Mouse (Mus musculus) limb, embryonic 11.5 days (tissue): ENCODE data around the gene Phb. TPM values are rescaled to one million over a fixed set of nuclear protein-coding genes. Genes with fewer than 3 reads are reported as not detected.

Experiments used
- ATAC-seq: fragments of 200-750 bp; cut with Nextera tagmentation; 2 replicates; pipeline ENCODE4 v1.8.0; 2017; ENCODE audit warnings: low read depth; ENCODE audit not compliant: insufficient number of reproducible peaks, low FRiP score, low TSS enrichment
- DNase-seq: peaks from one replicate; pipeline ENCODE4 v3.0.0-alpha.2; 2015; ENCODE audit warnings: low spot score
- H3K27ac ChIP-seq: fragments of 300-500 bp; sonication (generic); replicated peaks from 2 replicates; pipeline ENCODE4 v1.5.1; 2014; ENCODE audit warnings: low read depth, mild to moderate bottlenecking, low read length
- H3K27me3 ChIP-seq: fragments of 300-500 bp; sonication (generic); 2 replicates; pipeline ENCODE4 v1.6.1; 2014; ENCODE audit warnings: mild to moderate bottlenecking, low read length, mixed read lengths; ENCODE audit not compliant: control insufficient read depth, insufficient read depth
- H3K36me3 ChIP-seq: fragments of 300-500 bp; sonication (generic); 2 replicates; pipeline ENCODE4 v1.6.1; 2014; ENCODE audit warnings: mild to moderate bottlenecking, low read length, moderate library complexity, mixed read lengths; ENCODE audit not compliant: control insufficient read depth, insufficient read depth
- H3K4me1 ChIP-seq: fragments of 300-500 bp; sonication (generic); 2 replicates; pipeline ENCODE4 v1.6.1; 2014; ENCODE audit warnings: low read length, mixed read lengths; ENCODE audit not compliant: control insufficient read depth, insufficient read depth
- H3K4me2 ChIP-seq: fragments of 300-500 bp; sonication (generic); 2 replicates; pipeline ENCODE4 v1.6.1; 2014; ENCODE audit warnings: low read depth, mild to moderate bottlenecking, moderate library complexity; ENCODE audit not compliant: severe bottlenecking
- H3K4me3 ChIP-seq: fragments of 300-500 bp; sonication (generic); 2 replicates; pipeline ENCODE4 v1.5.1; 2014; ENCODE audit warnings: low read depth, low read length
- H3K9ac ChIP-seq: fragments of 300-500 bp; sonication (generic); 2 replicates; pipeline ENCODE4 v1.6.1; 2014; ENCODE audit warnings: mild to moderate bottlenecking, low read length
- H3K9me3 ChIP-seq: fragments of 300-500 bp; sonication (generic); 2 replicates; pipeline ENCODE4 v1.6.1; 2016; ENCODE audit warnings: low read length; ENCODE audit not compliant: control insufficient read depth
- WGBS: fragments of 180-500 bp; shearing (Covaris S2); extraction: QIAGEN DNeasy Blood & Tissue Kit; methylation state at CpG from one replicate; pipeline ENCODE4 v1.1.7; 2014; 5-methylcytosine and 5-hydroxymethylcytosine counted together
- polyA plus RNA-seq: library from polyadenylated mRNA; unstranded; fragments of >200 nt; fragmentation: Nextera tagmentation; extraction: Ambion mirVana; gene quantifications from 2 replicates; pipeline ENCODE4 v1.2.1, GENCODE M21; 2014

The Phb gene
- polyA plus RNA-seq, 1 experiment from 2014 or later: 256 TPM

DNA sequence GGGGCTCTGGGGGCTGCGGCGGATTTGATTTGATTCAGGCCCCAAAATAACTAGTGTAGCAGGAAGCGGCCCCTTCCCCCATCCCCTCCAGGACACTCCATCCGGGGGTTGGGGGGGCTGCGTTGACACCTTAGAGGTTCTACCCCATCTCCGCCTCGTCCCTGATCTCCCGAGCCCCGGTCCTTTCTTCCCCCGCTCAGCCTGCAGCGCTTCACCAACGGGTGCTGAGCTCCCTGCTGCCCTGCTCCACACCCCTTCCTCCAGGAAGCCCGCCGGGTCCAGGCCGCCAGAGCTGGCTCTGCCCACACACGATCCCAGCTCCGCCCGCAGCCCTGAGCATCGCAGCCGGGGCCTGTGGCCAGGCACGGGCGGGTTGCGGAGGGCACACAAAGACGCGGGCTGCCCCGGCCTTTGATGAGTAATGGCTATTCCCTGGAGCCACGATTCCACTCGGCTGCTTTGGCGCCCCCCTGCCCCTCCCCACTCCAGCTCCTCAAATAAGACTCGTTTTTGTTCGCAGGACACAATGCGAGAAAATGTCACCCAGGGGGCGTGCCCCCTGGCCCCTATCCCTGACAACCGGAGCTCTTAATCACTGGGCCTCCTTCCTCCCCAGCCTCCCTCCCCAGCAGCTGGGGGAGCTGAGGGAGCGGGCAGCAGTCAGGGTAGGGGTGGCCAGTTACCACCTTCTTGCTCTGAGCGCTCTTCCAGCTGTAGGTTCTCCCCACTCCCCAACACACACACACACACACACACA, 21.2 kb upstream of the Phb start:
- Histone ChIP-seq H3K4me1 (peaks cover 33% of the 10 kb centered on the region), H3K4me3 (0 out of 2 replicates have a peak overlapping the region, but pooled peaks have one; percentile 12), H3K9me3 (no peaks in the 10 kb centered on the region), H3K4me2 (peak overlapping the region; percentile 50), H3K36me3 (no peaks in the 10 kb centered on the region), H3K9ac (peak overlapping the region; percentile 47), H3K27ac (no peak overlapping the region), H3K27me3 (peaks cover 16% of the 10 kb centered on the region)
- 3% methylated on average over 36 of the region's 36 CpGs for WGBS
- ATAC-seq (peak; percentile 9; the same call in 1 of the 2 replicates), DNase-seq (peak; percentile 58)

DNA sequence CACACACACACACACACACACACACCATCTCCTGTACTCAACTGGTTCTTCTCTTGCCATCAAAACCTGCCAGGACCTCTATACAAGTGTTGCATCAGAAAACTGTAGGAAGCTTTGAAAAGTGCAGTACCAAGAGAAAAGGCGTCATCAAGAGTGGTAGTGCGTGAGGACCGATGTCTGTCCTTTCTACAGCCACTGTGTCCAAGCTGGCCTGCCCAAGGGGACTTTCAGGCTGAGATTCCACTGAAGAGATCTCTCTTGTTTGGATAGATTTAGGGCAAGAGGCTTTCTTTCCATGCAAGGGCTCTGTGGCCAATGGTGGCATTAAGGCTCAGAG, 20.6 kb upstream of the Phb start:
- peaks cover 31% of the 10 kb centered on the region for H3K4me1 ChIP-seq
- ATAC-seq (no peak), DNase-seq (no peak)
- H3K4me3 ChIP-seq: no peak overlapping the region
- H3K36me3 ChIP-seq: no peaks in the 10 kb centered on the region
- H3K4me2 ChIP-seq: no peak overlapping the region
- H3K9me3 ChIP-seq: no peaks in the 10 kb centered on the region
- H3K27me3 ChIP-seq: peaks cover 16% of the 10 kb centered on the region
- no peak overlapping the region for H3K9ac ChIP-seq
- 53% methylated on average over 3 of the region's 3 CpGs for WGBS
- no peak overlapping the region for H3K27ac ChIP-seq

DNA sequence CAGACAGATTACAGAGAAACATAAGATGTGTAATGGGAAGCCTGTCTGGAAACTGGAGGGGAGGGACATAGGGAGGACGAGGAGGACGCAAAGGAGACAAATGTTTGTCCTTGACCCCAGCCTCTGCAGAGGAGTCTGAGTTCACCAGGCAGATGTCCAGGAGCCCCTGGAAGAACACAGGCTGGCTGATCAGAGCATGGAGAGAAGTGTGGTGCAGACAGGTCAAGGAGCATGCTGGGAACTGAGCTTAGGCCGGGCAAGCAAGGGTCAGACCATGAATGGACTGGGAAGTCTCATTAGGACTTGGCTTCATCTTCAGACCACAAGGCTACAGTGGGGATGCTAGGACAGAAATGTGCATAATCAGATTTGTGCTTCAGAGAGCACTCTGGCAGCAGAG, 19.0 kb upstream of the Phb start:
- no peaks in the 10 kb centered on the region for H3K36me3 ChIP-seq
- H3K27ac ChIP-seq: no peak overlapping the region
- H3K9me3 ChIP-seq: no peaks in the 10 kb centered on the region
- no peak overlapping the region for H3K4me2 ChIP-seq
- H3K9ac ChIP-seq: no peak overlapping the region
- no peak overlapping the region for H3K4me3 ChIP-seq
- ATAC-seq (no peak), DNase-seq (no peak)
- WGBS: 30% methylated on average over 3 of the region's 3 CpGs
- peaks cover 33% of the 10 kb centered on the region for H3K4me1 ChIP-seq
- peaks cover 16% of the 10 kb centered on the region for H3K27me3 ChIP-seq

GRCm38 (mm10) chr11:95648827-95649226, 17.9 kb upstream of the Phb start:
- H3K4me1 ChIP-seq: peaks cover 26% of the 10 kb centered on the region
- no peak overlapping the region for H3K4me3 ChIP-seq
- ATAC-seq (peak; percentile 41; the same call in 1 of the 2 replicates), DNase-seq (peak; percentile 89)
- no peaks in the 10 kb centered on the region for H3K9me3 ChIP-seq
- no peaks in the 10 kb centered on the region for H3K36me3 ChIP-seq
- H3K27ac ChIP-seq: no peak overlapping the region
- peaks cover 15% of the 10 kb centered on the region for H3K27me3 ChIP-seq
- H3K9ac ChIP-seq: no peak overlapping the region
- no peak overlapping the region for H3K4me2 ChIP-seq
- 1% methylated on average over 4 of the region's 4 CpGs for WGBS

DNA sequence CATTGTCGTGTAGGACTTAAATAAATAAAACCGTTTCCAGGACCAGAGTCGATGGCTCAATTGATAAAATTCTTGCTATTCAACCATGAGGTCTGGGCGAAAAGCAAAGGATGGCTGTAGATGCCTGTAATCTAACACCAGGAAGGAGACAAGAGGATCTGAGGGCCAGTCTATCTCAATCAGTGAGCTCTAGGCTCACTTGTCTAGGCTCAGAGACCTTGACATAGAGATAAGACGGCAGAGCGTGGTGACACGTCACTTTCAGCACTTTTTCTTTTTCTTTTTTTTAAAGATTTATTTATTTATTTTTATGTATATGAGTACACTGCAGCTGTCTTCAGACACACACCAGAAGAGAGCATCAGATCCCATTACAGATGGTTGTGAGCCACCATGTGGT, 17.2 kb upstream of the Phb start:
- WGBS: 82% methylated on average over 7 of the region's 7 CpGs
- DNase-seq (no peak), ATAC-seq (no peak)
- Histone ChIP-seq H3K9ac (no peak overlapping the region), H3K27me3 (peaks cover 8% of the 10 kb centered on the region; the same call in 1 of the 2 replicates), H3K4me2 (no peak overlapping the region), H3K36me3 (no peaks in the 10 kb centered on the region), H3K27ac (no peak overlapping the region), H3K9me3 (no peaks in the 10 kb centered on the region), H3K4me3 (no peak overlapping the region), H3K4me1 (peaks cover 23% of the 10 kb centered on the region)

GRCm38 (mm10) chr11:95650001-95650400, 16.8 kb upstream of the Phb start:
- ATAC-seq (no peak), DNase-seq (no peak)
- no peaks in the 10 kb centered on the region for H3K36me3 ChIP-seq
- 31% methylated on average over 2 of the region's 2 CpGs for whole genome bisulfite sequencing
- H3K4me1 ChIP-seq: peaks cover 21% of the 10 kb centered on the region
- no peak overlapping the region for H3K9ac ChIP-seq
- H3K27ac ChIP-seq: no peak overlapping the region
- no peak overlapping the region for H3K4me3 ChIP-seq
- H3K4me2 ChIP-seq: no peak overlapping the region
- H3K9me3 ChIP-seq: no peaks in the 10 kb centered on the region
- peaks cover 4% of the 10 kb centered on the region; the same call in 1 of the 2 replicates for H3K27me3 ChIP-seq

GRCm38 (mm10) chr11:95650981-95651380, 15.8 kb upstream of the Phb start:
- Histone ChIP-seq H3K27me3 (no peaks in the 10 kb centered on the region), H3K4me1 (peaks cover 12% of the 10 kb centered on the region), H3K4me2 (no peak overlapping the region), H3K4me3 (no peak overlapping the region), H3K9ac (no peak overlapping the region), H3K27ac (no peak overlapping the region), H3K9me3 (no peaks in the 10 kb centered on the region), H3K36me3 (no peaks in the 10 kb centered on the region)
- ATAC-seq (no peak), DNase-seq (no peak)
- 77% methylated on average over 9 of the region's 9 CpGs for WGBS

- Histone ChIP-seq H3K9me3 (no peaks in the 10 kb centered on the region), H3K4me3 (no peak overlapping the region)
- 77% methylated on average over 4 of the region's 4 CpGs for WGBS
Observed at GRCm38 (mm10) chr11:95657449-95657848, 9.3 kb upstream of the Phb start.

More at GRCm38 (mm10) chr11:95657449-95657848, 9.3 kb upstream of the Phb start:
- ATAC-seq (no peak), DNase-seq (no peak)
- Histone ChIP-seq H3K27me3 (no peaks in the 10 kb centered on the region), H3K9ac (no peak overlapping the region), H3K27ac (no peak overlapping the region), H3K36me3 (no peaks in the 10 kb centered on the region), H3K4me2 (no peak overlapping the region), H3K4me1 (no peaks in the 10 kb centered on the region)
